Mouse (Mus musculus) A20 (cell line): ENCODE data around the gene Lrp6.

ENCODE experiments used
- DNase-seq: peaks from one replicate; pipeline ENCODE4 v3.0.0-alpha.2; 2011; ENCODE audit warnings: low read depth, low spot score

Gene Lrp6

DNA sequence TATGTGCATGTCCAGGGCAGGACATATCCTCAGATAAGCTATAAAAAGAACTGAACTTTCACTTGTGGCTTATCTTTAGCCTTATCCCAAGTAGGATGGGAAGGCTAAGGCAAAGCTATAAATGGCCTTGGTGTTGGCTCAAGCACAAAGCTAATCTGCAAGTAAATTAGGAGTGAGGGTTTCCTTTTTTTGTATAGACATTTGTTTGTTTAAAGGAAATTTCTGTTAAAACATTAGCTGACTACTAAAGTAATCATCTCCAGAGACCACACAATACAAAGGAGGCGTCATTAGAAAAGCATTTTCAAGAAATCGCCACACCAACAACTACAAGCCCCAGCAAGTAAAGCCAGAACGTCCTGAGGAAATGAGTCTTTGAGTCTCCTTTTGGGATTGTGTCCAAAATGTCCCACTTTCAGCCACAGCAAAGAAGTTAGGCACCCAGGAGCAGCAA, 8.6 kb upstream of the Lrp6 start:
- no peak for DNase-seq

DNA sequence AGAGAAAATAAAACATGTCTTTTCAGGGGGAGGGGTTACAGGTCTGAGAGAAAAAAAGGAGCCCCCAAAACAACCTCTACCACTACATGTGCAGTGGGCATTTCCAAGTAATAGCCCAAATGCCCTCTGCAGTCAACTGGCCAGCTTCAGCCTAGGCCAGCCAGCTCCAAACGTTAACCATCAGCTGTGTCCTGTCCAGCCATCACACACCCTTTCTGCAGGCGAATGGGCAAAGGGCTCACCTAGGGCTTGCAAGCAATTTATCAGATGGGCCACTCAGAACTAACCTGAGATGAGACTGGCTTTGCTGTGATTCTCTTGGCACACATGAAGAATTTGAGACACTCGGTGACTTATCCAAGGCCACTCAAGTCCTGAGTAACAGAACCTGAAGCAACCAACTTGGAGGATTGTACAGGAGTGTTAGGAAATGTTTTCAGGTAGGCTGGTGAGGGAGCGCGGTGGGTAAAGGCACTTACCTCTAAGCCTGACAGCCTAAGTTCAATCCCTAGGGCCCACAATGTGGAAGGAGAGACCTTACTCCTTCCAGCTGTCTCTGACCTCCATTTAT, 1.3 kb upstream of the Lrp6 start:
- DNase-seq = no peak

DNA sequence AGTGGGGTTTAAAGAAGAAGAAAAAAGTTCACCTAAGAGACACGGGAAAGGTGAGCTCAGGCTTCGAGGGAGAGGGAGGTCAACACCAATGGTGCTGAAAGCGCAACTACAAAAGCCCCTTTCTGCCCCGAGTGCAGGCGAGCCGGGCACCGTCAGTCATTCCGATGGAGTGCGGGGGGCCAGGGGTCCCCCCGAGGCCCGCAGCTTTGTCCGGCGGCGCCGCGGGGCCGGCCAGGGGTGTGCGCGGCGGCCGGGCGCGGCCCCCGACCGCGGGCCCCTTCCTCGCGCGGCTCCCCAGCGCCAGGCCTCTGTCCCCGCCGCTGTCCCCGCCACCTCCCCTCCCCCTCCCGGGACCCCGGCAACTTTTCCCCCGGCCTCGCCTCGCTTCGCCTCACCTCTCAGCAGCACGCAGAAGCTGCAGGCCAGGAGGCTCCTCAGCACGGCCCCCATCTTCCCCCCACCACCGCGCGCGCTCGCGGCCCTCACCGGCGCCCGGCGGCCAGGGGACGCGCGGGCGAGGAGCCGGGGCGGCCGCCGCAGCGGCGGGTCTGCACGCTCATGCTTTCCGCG, 432 bp downstream of the Lrp6 start:
- DNase-seq = no peak

DNA sequence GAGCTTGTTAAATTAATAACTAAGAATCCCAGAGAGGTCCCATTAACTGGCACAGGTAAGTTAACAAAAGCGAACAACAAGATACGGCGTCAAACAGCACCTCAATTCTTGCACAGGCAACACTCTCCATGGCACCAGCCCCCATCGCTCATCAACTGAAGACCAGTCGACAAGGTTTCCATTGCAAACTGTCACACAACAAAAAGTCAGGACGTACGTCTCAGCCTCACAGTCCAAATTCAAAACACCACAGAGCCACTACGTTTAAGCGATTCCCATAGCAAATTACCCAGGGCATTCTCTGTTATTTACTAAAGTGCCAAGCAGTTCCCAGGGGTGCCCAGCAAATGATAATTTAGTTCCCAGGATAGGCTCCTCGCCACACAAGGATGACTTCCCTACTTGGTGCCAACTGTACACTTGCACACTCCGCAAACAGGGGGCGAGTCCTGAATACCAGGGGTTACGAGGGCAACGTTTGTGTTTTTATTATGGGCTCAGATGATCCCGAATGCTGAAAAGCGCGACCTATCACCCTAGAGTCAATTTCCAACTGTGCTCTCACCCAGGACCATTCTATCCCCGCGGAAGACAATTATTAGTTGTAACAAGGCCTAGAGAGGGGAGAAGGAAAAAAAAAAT, 1.0 kb downstream of the Lrp6 start:
- peak; percentile 57 for DNase-seq

DNA sequence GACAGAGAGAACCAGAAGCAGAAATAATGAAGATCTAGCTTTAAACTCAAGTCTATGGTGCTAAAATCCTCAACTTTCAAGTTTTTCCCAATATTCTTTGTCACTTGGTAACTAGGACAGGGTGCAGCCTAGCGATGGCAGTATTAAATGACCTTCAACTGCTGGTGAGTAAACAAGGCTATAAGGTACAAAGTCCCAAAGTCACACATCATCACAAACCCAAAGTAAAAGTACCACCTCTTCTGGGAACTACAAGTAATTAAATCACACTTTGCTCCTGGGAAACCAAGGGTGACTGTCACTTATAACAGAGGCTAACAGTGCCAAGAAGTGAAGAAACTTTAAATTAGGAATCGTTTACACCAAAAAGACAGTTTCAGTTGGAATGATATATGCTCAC, 2.2 kb downstream of the Lrp6 start:
- no peak for DNase-seq

DNA sequence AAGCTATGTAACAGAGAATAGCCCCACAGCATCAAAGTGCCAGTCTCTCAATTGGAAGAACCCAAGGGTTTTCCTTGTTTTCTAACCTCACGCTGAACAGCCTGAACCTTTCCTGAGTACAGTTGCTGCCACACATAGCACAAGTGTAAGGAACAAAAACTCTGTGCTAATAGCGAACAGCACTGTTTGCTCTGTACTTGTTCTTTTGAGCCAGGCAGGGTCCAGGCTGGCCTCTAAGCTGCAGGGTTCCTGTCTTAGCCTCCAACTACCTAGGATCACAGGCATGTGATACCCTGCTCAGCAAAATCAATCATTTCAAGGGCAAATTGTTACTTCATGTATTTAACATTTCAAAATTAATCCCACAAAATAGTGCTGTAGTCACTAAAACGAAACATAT, 7.1 kb downstream of the Lrp6 start:
- DNase-seq = peak; percentile 46

DNA sequence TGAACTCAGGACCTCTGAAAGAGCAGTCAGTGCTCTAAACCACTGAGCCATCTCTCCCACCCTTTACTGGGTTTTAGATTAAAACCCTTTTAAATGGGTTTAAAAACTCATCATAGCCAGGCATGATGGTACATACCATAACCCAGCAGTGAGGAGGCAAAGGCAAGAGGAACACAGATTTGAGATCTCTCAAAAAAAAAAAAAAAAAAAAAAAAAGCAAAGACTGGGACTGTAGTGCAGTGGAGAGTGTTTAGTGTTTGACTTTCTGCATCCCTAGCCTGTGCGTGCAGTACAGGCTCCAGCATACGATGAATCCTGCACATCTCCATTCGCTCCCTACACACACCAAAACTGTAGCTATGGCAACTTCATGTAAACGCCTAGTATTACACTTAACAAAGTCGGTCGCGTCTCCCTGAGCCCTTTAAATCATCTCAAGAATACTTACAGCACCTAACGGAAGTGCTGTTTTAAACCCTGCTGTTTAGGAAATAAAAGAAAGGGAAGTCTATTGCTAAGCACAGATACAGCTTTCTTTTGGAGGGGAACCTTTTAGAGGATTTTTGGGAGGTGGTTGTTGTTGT, 8.1 kb downstream of the Lrp6 start:
- no peak for DNase-seq

DNA sequence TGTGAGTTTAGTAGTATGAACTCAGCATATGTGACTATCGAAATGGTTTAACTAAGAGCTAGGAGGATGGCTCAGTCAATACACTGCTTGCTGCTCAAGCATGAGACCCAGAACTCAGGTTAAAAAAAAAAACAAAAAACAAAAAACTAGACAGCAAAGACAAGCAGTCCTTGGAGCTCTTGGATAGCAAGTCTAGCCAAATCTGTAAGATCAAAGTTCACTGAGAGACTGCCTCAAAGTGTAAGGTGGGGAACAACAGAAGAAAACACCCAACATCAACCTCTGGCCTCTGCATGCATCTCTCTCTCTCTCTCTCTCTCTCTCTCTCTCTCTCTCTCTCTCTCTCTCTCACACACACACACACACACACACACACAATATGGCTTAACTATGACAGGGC, 9.7 kb downstream of the Lrp6 start:
- DNase-seq = no peak

DNA sequence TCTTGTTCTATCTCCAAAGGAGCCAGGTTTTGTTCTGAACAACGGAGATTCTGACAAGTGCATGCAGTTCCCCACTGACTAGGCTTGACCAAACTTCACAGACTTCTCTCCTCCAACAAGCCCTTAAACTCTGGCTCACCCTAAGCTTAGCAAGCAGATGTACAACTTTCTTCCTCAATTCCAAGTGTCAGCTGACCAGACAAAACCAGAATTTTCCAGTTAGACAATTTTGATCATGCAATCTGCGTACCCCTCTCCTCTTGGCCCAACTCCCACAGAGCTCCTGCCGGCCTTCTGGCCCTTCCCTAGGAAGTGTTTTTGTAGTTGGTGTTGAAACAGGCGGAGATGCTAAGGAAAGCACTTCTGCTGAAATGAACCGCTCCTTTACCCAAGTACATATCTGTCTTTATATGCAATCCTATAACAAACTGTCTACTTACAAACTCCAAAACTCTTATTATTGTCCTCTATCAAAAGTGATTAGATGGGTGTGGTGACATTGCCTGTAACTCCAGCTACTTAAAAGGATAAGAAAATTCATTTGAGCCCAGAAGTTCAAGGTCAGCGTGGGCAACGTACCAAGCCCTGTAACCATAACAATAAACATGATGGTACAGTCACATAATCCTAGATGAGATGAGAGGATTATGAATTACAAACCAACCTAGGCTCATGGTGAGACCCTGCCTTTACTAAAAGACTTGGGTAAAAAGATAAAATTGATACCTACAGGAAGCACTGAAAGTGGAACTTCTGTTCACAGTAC, 10.4 kb downstream of the Lrp6 start:
- DNase-seq = no peak

DNA sequence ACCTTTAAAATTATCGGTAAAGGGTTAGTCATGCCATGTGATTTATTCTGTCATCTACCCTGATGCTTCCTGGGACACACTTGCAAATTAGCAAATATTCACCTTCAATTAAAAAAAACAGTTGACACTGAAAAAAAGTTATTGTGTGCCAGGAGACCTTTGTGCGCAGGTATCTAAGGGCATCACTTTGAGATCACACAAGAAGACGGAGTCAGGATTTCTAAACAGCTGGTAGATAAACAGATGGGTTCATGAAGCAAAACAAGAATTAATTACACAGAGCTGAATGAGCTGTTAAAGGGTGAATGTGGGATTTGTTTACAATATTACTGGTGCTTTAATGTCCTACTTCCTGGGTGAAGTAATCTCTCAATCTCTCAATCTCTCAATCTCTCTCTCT, 11.6 kb downstream of the Lrp6 start:
- DNase-seq = no peak

DNA sequence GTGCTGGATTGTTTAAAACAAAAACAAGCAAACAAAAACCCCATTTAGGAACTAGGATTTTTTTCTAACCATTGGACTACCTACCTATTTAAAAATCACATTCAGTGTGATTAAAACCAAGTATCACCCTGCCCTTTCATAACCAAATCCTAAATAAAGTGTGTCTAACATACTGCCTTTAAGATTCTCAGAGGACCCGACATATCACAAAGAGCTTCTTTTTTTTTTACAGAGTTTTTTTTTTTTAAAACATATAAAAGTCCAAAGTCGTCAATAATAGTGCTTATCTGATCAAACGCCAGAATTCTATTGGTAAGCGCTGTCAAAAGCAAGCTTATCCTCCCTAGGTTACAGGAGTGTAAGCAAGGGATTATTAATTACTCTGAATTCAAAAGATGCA, 12.5 kb downstream of the Lrp6 start:
- DNase-seq = no peak

DNA sequence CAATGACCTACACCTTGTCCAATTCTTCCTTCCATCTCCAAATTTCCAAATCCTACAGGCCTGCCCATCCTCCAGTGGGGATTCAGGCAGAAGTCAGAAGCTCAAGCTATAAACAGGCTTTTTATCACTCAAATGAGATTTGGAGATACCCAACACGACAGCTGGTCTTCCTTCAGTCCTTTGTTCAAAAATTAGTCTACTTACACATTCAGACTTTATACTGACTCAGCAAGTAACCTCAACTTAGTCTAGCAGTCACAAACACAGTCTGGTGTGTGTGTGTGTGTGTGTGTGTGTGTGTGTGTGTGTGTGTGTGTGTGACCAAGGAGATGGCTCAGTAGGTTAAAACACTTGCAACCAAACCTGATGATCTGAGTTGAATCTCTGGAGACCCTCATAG, 15.8 kb downstream of the Lrp6 start:
- no peak for DNase-seq

DNA sequence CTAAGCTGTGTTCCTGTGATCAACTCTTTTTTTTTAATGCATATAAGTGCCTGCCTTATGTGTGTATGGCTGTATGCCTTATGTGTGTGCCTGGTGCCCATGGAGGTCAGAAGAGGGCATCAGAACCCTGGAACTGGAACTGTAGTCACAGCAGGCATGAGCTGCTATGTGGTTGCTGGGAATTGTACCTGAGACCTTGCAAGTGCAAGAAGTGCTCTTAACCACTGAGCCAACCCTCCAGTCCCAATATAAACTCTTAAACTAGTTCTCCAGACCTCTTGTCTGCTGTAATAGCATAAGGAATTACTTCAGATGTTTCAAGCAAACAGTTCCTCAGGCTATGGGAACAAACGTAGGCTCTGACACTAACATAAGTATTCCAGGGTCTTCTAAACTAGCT, 16.4 kb downstream of the Lrp6 start:
- no peak for DNase-seq

DNA sequence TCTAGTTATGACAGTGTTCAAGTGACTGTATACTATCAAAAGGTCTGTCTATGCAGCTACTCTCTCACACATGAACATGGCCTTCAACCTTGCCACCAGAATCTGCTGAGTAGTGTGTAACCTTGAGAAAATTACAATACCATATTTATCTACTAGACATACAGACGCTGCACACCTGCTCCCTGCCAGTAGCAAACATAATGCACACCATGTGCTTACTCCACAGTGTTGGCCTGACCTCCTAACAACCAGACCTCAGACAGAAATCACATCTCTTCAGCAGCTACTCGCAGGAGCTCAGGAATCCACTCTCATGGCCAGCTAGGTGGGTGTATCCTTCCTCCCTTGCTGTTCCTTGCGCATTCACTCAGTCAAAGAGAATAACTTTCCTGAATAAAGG, 21.9 kb downstream of the Lrp6 start:
- no peak for DNase-seq

DNA sequence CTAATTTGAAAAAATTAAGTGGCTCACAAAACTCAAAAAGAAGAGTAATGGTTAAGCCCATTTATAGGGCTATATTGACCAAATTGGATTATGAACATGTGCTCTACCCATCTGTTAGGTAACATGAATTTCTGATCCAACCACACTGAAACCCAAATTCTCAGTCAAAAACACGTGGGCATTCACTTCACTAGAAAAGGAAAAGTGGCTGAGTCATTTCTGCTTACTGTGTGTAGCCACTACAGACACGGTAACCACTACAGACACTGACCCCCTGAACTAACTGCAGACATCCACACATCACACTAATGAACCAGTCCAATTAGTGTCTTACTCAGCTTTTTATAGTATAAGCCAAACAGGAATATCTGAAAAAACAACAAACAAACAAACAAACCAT, 22.7 kb downstream of the Lrp6 start:
- DNase-seq = no peak

DNA sequence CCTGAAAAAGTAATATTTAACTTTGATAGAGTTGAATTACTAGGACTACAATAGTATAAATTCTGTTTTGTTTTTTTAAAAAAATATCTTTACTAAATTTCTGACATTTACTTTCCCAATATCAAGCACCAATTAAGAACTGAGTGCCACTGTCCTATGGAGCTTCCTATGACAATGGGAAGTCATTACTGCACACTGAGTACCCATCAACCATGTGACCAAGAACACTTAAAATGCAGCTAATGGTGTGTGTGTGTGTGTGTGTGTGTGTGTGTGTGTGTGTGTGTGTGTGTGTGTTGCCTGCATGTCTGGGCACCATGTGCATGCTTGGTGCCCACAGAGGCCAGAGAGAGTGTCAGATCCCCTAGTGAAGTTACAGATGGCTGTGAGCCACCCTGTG, 23.2 kb downstream of the Lrp6 start:
- DNase-seq = no peak

DNA sequence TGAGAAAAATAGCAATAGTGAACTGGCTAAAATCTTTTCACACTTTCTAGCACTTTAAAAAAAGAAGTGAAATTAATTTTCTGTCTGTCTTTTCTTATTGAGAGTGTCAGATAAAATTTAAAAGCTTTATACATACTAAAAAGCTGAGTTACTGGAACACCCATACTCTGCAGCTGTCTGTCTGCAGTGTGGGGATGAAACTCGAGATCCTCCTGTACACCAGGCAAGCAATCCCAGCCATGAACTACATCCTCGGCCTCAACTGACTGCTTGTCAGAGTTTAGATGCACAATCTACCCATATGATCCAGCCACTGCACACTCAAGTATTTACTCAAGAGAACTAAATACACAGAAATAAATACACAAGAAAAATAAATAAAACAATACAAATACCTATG, 24.4 kb downstream of the Lrp6 start:
- no peak for DNase-seq

DNA sequence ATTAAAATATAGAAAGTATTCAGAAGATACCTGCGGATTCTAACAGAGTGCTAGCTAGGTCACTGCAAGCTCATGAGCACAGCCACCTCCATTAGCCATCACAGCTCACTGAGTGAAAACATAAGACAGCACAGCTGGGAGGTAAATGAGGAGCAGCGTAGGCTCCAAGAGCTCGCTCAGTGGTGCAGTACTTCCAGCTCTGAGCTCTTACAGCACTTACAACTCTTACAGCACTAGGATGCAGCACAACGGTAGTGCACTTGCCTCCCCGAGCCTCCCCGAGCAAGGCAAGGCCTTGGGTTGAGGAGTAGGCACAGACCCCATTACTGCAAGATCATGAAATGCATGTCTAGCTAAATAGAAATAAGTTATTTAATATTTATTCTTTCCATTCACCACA, 26.6 kb downstream of the Lrp6 start:
- DNase-seq = peak; percentile 15

DNA sequence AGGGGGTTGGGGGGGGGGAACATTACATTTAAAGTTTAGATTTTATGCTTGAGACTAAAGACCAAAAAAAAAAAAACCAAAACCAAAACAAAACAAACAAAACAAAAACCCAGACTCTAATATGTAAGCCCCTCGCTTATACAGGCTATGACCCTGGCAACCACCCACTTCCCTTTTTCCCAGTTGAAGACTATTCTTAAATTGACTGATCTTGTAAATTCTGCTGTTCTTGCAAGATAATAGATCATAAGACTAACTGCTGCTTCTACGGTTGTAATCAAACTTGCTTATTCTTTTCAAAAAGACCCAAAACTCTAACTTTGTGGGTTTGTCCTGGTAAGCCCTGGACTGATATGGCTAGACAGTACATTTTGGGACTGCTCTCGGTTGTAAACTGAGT, 27.3 kb downstream of the Lrp6 start:
- peak; percentile 39 for DNase-seq

DNA sequence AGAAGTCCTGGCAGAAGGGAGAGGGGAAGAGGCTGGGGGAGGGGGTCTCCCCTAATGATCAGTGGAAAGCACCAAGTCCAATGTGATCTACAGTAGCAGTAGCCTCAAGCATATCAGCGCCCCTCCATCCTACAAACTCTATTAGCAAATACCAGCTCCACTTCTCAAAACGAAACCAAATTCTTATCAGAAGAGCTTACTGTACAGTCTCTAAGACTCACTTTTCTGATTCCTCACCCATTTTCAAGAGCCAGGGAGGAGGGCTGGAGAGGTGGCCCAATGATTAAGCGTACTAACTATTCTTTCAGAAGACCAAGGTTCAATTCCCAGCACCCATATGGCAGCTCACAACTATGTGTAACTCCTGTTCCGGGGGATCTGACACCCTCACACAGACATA, 28.0 kb downstream of the Lrp6 start:
- peak; percentile 30 for DNase-seq

DNA sequence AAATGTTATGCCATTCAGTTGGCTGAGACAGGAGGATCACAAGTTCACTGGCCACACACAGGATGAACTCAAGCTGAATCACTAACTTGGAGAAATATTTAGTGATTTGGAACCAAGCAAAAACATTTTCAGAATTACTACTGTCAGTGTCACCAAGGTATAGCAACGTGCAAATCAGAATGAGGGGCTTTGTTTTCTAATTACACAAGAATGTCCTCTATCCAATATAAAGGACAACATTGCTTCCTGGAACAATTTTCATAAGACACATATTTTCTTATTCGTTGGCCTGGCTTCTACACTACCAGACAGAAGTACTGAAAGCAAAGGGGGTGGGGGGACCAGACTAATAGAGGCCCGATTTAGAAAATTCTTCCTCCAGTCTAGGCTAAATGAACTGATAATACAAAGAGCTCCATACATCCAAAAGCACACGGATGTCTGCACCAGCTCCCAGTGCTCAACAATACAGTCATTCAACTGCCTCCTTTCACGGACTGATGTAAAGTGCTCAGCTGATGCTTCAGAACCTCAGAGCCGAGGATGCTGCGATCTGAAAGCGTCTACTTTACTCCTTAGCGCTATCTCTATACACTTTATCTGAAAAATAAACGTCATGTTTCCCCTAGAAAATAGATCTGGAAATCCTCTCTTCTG, 29.2 kb downstream of the Lrp6 start:
- DNase-seq = no peak

DNA sequence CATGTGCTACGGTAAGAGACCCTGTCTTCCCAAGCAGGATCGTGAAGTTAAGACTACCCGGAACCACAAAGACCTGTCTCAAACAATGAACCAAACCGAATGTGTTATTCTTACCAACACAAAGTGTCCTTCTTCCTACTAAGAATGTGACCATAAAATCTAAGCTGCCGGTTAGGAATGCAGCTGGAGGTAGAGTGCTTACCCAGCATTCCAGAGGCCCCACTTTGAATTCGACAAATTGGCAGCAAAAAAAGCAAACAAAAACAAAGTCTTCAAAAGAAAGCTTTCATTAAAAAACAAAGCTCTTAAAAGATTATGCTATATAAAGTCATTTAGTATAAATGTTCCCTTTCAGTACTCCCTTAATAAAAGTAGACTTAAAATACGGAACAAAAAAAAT, 31.6 kb downstream of the Lrp6 start:
- no peak for DNase-seq
